Mouse (Mus musculus): ENCODE data around the gene Map3k13.

- TF ChIP-seq CTCF (IDR thresholded peaks at IDR 0.05; ENCODE audit: borderline replicate concordance, insufficient read depth, low read depth, low read length) = no peak
- no peak for TF ChIP-seq POLR2A (IDR thresholded peaks at IDR 0.05; ENCODE audit: borderline replicate concordance, insufficient read depth, low read length)
Observed at GRCm38 (mm10) chr16:21905996-21906395, 111.8 kb downstream of the Map3k13 start.
